Mouse (Mus musculus) embryonic facial prominence, embryonic 10.5 days (tissue): ENCODE measurements around the gene Farp1. TPM values are rescaled to one million over a fixed set of nuclear protein-coding genes. Genes with fewer than 3 reads are reported as not detected.

Source experiments
- DNase-seq: peaks from one replicate; pipeline ENCODE4 v3.0.0-alpha.2; 2017; ENCODE audit warnings: low spot score
- H3K27ac ChIP-seq: fragments of 300-500 bp; sonication (generic); replicated peaks from 2 replicates; pipeline ENCODE4 v1.5.1; 2016; ENCODE audit warnings: mild to moderate bottlenecking
- H3K27me3 ChIP-seq: fragments of 300-500 bp; sonication (generic); replicated peaks from 2 replicates; pipeline ENCODE4 v1.6.1; 2016; ENCODE audit warnings: low read depth, mild to moderate bottlenecking; ENCODE audit not compliant: poor library complexity, severe bottlenecking
- H3K36me3 ChIP-seq: fragments of 300-500 bp; sonication (generic); replicated peaks from 2 replicates; pipeline ENCODE4 v1.6.1; 2016; ENCODE audit warnings: mild to moderate bottlenecking, moderate library complexity
- H3K4me1 ChIP-seq: fragments of 300-500 bp; sonication (generic); 2 replicates; pipeline ENCODE4 v1.6.1; 2016
- H3K4me3 ChIP-seq: fragments of 300-500 bp; sonication (generic); 2 replicates; pipeline ENCODE4 v1.5.1; 2016; ENCODE audit warnings: mild to moderate bottlenecking, moderate library complexity
- H3K9me3 ChIP-seq: fragments of 300-500 bp; sonication (generic); 2 replicates; pipeline ENCODE4 v1.6.1; 2016; ENCODE audit warnings: mild to moderate bottlenecking
- WGBS: fragments of 180-500 bp; shearing (Covaris S2); methylation state at CpG from one replicate; pipeline ENCODE4 v1.1.7; 2016; 5-methylcytosine and 5-hydroxymethylcytosine counted together
- polyA plus RNA-seq: library from polyadenylated mRNA; unstranded; fragments of >200 nt; fragmentation: Nextera tagmentation; extraction: Ambion mirVana; gene quantifications from 2 replicates; pipeline ENCODE4 v1.2.1, GENCODE M21; 2016

Gene Farp1
- polyA plus RNA-seq, 1 experiment from 2014 or later = 41.7 TPM

DNA sequence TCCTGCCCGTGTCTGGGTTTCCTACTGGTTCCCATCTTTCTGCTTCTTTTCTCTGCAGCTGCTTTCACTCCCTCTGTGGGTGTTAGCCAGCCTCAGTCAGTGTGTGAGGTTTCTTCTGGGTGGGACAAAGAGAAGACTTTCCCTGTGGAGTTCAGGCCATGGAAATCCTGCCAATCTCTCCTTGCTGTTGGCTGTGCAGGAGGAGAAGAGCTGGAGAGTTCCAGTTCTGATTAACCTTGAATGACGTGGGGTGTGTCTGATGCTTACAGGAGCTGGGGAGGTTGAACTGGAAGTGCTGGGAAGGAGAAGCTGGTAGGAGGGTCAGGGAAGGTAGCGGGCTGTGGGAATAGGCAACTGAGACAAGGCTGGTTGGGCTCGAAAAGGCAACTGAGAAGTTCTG, 26.7 kb downstream of the Farp1 start:
- no peaks in the 10 kb centered on the region for H3K27me3 ChIP-seq
- H3K36me3 ChIP-seq = peaks cover 35% of the 10 kb centered on the region
- no peak for DNase-seq
- no peak overlapping the region for H3K27ac ChIP-seq
- peaks cover 82% of the 10 kb centered on the region for H3K4me1 ChIP-seq
- H3K9me3 ChIP-seq = peaks cover 4% of the 10 kb centered on the region; the same call in 1 of the 2 replicates
- WGBS = 70% methylated on average over 4 of the region's 4 CpGs
- no peak overlapping the region for H3K4me3 ChIP-seq

DNA sequence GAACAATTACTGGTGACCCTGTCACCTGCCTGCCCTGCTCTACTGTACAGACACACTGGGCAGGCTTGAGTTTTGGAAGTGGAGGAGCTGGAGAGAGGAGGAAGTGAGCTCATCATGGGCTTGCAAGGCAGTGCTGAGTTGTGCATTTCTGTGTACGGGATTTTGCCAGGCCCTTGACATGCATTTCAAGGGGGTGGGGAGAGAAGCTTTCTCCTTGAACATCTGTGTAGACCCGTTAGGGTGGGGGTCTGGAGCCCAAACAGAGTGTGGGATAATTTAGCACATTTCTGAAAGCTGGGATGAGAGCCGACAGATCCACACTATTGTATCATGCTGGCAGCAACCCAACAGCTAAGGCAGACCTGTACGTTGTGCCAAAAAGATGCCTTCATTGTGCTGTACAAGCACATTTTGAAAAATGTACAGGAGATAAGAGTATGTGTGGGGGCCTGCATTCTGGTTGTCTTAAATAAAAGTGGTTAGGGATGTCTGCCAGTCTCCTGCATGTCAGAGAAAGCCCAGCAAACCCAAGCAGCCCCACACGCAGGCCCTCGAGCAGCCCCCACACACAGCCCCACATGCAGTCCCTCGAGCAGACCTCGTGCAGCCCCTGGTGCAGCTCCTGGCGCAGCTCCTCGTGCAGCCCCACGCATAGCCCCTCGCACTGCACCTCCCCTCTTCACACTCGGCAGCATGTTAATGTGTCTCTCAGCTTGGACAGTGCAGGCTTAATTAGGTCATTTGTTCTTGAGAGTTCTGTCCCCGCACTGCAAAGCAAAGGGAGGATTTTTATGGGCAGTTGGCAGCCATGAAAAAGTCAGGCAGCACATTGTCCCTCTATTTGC, 27.5 kb downstream of the Farp1 start:
- 56% methylated on average over 14 of the region's 14 CpGs for WGBS
- Histone ChIP-seq H3K27ac (peak overlapping the region; percentile 52; the same call in 1 of the 2 replicates), H3K4me3 (no peak overlapping the region), H3K27me3 (no peaks in the 10 kb centered on the region), H3K36me3 (peaks cover 35% of the 10 kb centered on the region), H3K9me3 (peaks cover 4% of the 10 kb centered on the region; the same call in 1 of the 2 replicates), H3K4me1 (peaks cover 74% of the 10 kb centered on the region)
- no peak for DNase-seq

DNA sequence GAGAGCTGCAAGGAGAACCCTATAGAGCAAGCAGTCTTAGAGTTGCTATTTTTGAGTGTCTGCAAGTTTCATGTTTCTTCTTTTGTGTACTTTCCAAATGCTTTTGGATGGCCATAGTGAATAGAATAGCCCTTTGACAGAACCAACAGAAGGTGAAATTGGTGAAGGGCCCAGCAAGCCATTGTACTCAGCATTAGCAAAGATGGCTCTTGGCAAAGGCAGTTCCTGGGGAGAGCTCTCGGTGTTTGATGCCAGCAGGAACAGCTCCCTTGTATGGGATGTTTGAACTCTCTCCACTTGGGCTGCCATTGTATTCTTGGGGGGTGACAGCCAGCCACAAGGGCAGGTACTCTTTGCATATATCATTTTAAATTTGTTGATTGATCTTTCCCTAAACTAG, 29.7 kb downstream of the Farp1 start:
- Histone ChIP-seq H3K27me3 (no peaks in the 10 kb centered on the region), H3K4me1 (peaks cover 51% of the 10 kb centered on the region), H3K9me3 (peaks cover 4% of the 10 kb centered on the region; the same call in 1 of the 2 replicates), H3K27ac (no peak overlapping the region), H3K36me3 (peaks cover 22% of the 10 kb centered on the region), H3K4me3 (no peak overlapping the region)
- DNase-seq = no peak
- 72% methylated on average over 1 of the region's 1 CpGs for WGBS

DNA sequence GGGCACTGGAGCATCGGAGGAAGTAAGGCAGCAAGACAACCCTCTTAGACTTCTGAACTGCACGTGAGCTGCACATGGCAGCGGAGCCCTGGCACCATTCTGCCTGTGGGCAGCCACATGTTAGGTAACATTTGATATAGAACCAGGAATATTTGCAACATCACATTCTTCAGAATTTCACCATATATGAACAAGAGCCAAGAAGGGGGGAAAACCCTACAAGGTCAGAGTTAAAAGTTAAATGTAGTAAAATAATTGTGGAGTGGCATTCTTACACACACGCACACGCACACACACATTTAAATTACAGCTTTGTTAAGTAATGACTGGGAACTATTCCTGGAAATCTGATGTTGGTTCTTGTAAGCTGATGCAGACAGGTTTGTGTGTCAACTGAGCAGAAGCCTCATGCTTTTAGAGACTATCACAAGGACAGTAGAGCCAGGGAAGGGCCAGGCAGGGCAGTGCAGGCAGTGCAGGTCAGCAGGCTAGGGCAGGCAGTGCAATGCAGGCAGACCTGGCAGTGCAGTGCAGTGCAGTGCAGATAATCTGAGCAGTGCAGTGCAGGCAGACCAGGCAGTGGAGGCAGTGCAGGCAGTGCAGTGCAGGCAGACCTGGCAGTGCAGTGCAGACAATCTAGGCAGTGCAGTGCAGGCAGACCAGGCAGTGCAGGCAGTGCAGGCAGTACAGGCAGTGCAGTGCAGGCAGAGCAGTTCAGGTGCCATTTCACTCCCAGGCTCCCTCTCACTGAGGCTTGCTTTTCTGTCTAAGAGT, 38.3 kb downstream of the Farp1 start:
- no peaks in the 10 kb centered on the region for H3K27me3 ChIP-seq
- no peak for DNase-seq
- peaks cover 6% of the 10 kb centered on the region; the same call in 1 of the 2 replicates for H3K4me1 ChIP-seq
- H3K4me3 ChIP-seq = no peak overlapping the region
- peak overlapping the region; percentile 24; the same call in 1 of the 2 replicates for H3K27ac ChIP-seq
- H3K36me3 ChIP-seq = peaks cover 44% of the 10 kb centered on the region
- no peaks in the 10 kb centered on the region for H3K9me3 ChIP-seq
- 95% methylated on average over 5 of the region's 5 CpGs for WGBS

DNA sequence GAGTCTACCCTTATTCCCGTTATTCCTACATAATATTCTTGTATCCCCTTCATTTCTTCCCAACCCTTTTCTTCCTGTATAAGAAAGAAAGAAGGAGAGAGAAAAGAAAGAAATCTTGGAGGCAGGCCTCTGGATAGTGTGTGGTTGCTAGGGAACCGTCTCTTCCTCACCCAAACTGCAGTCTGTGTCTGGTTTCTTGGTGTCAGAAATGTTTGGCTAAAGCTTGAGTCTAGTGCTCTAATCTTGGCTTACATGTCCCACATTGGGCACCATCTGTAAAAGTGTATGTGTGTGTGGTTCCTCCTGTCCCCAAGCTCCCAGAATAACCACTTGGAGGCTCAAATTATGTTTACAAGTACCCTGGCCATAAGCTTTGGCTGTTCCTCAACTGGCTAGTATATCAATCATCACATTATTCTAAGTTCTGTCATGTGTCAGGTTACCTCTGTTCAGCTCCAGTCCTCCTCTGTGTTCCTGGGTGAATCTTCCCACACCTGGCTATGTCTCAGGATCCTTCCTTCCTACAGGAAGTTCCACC, 39.3 kb downstream of the Farp1 start:
- no peaks in the 10 kb centered on the region for H3K27me3 ChIP-seq
- WGBS = 85% methylated on average over 2 of the region's 2 CpGs
- peaks cover 6% of the 10 kb centered on the region; the same call in 1 of the 2 replicates for H3K4me1 ChIP-seq
- no peak for DNase-seq
- no peaks in the 10 kb centered on the region for H3K9me3 ChIP-seq
- H3K27ac ChIP-seq = no peak overlapping the region
- no peak overlapping the region for H3K4me3 ChIP-seq
- H3K36me3 ChIP-seq = peaks cover 54% of the 10 kb centered on the region

DNA sequence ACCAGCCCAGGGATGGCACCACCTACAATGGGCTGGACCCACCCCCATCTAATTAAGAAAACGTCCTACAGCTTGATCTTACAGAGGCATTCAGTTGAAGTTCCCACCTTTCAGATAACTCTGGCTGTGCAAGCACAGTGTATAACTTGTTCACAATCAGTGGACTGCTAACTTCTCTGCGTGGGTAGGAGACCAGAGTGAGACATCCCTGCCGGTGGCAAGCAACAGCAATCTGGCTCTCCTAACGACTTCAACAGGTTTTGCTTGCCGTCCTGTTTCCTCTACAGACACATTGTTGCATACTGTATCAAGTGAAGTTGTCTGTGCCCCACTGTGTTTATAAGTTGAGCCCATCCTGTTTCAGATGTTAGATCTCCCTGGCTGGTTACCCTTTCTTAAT, 45.7 kb downstream of the Farp1 start:
- no peaks in the 10 kb centered on the region for H3K9me3 ChIP-seq
- no peak for DNase-seq
- no peak overlapping the region for H3K27ac ChIP-seq
- peaks cover 17% of the 10 kb centered on the region for H3K4me1 ChIP-seq
- H3K36me3 ChIP-seq = peaks cover 42% of the 10 kb centered on the region
- WGBS = 82% methylated on average over 5 of the region's 5 CpGs
- H3K27me3 ChIP-seq = no peaks in the 10 kb centered on the region
- H3K4me3 ChIP-seq = no peak overlapping the region

DNA sequence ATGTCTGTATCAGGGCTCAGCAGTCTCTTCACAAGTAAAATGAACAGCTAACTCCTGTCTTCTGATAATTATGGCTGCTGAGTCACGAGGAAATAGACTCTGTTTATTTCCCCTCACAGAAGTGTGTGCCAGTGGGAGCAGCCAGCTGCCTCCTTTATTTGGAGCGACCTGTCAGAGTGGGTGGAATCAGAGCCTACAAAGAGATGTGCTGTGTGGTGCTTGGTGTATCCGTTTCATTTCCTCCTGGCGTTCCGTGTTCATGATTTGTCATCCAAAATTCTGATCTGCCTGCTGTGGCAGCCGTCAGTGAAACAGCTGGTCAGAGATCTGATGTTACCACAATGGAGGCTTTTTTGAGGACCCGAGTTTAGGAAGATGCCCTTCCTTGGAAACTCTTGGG, 47.3 kb downstream of the Farp1 start:
- H3K36me3 ChIP-seq = peaks cover 58% of the 10 kb centered on the region
- no peak for DNase-seq
- peaks cover 24% of the 10 kb centered on the region for H3K4me1 ChIP-seq
- no peaks in the 10 kb centered on the region for H3K9me3 ChIP-seq
- H3K4me3 ChIP-seq = no peak overlapping the region
- H3K27ac ChIP-seq = no peak overlapping the region; the same call in 1 of the 2 replicates
- WGBS = 57% methylated on average over 7 of the region's 7 CpGs
- H3K27me3 ChIP-seq = no peaks in the 10 kb centered on the region

DNA sequence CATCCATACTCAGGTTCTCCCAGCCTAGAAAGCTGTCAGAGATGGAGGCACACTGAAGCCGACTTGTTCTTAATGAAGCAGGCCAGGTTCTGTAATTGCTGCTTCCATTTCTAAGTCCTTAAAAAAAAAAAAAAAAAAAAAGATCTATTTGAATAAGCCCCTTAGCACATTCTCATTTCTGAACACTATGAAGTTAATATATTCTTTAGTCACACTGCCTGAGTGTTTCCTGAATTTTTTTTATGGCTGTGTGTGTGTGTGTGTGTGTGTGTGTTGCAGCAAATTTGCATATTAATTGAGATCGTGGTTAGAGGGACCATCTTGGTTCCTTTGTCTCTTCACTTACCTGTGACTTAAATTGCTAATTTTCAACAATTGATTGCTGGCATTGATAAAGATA, 47.8 kb downstream of the Farp1 start:
- Histone ChIP-seq H3K36me3 (peaks cover 62% of the 10 kb centered on the region), H3K27me3 (no peaks in the 10 kb centered on the region), H3K4me1 (peaks cover 24% of the 10 kb centered on the region), H3K27ac (no peak overlapping the region), H3K4me3 (no peak overlapping the region), H3K9me3 (no peaks in the 10 kb centered on the region)
- 59% methylated on average over 2 of the region's 2 CpGs for WGBS
- DNase-seq = no peak

DNA sequence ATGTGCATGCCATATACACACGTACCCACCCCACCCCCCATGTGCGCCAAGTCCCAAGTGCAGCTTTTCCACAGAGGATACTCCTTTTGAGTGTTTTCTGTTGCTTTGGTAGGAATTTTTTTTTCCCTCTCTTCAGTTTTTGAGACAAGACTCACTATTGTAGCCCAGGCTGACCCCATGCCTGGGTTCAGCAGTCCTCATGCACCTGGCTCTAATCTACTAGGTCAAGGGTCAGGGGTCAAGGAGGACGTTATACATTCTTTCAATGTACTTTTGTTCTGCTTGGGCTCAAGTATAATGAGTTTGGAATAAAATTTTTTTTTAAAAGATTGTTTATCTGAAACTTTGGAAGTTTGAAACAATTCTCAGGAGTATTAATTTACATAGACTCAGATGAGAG, 48.4 kb downstream of the Farp1 start:
- Histone ChIP-seq H3K36me3 (peaks cover 63% of the 10 kb centered on the region), H3K27me3 (no peaks in the 10 kb centered on the region), H3K4me1 (peaks cover 24% of the 10 kb centered on the region), H3K27ac (no peak overlapping the region), H3K4me3 (no peak overlapping the region), H3K9me3 (no peaks in the 10 kb centered on the region)
- WGBS = 51% methylated on average over 3 of the region's 3 CpGs
- peak; percentile 52 for DNase-seq

DNA sequence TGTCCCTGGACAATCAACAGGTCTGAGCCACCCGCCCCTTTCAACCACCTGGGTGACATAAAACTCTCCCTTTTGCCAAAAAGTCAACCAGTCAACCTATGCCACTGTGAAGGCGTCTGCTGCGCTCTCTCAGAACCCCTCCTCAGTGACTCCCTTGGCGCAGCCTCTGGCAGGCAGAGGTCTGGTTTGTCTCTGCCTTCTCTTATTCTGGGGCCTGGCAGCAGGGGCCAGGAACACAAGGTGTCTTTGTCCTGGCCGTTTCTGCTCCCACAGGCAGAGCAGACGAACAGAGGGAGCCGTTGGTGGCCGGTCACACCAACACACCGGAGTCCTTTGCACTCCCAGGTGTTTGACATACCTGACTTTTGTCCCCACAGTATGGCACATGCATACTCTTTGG, 57.5 kb downstream of the Farp1 start:
- H3K9me3 ChIP-seq = peaks cover 7% of the 10 kb centered on the region; the same call in 1 of the 2 replicates
- peak; percentile 49 for DNase-seq
- H3K27ac ChIP-seq = peak overlapping the region; percentile 15; the same call in 1 of the 2 replicates
- peaks cover 43% of the 10 kb centered on the region for H3K4me1 ChIP-seq
- peaks cover 49% of the 10 kb centered on the region for H3K36me3 ChIP-seq
- 56% methylated on average over 9 of the region's 9 CpGs for WGBS
- no peaks in the 10 kb centered on the region for H3K27me3 ChIP-seq
- H3K4me3 ChIP-seq = no peak overlapping the region

DNA sequence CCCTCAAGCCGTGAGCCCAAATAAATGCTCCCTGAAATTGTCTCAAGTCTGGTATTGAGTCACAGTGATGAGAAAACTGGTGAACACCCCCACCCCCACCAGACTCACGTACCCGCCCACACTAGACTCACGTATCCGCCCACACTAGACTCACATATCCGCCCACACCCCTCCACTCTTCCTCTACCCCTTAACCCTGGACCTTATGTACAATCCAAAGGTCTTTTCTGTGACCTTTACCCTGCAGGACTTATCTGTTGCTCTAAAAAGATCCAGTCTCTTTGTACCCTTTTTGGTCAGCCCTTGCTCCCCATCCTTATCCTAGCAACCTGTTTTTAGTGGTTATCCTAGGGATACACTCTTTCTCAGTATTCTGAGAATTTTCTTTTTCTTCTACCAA, 58.9 kb downstream of the Farp1 start:
- no peak overlapping the region for H3K4me3 ChIP-seq
- no peaks in the 10 kb centered on the region for H3K27me3 ChIP-seq
- WGBS = 72% methylated on average over 6 of the region's 6 CpGs
- DNase-seq = no peak
- 0 out of 2 replicates have a peak overlapping the region, but pooled peaks have one; percentile 35 for H3K27ac ChIP-seq
- peaks cover 5% of the 10 kb centered on the region; the same call in 1 of the 2 replicates for H3K9me3 ChIP-seq
- peaks cover 35% of the 10 kb centered on the region for H3K36me3 ChIP-seq
- peaks cover 56% of the 10 kb centered on the region for H3K4me1 ChIP-seq

DNA sequence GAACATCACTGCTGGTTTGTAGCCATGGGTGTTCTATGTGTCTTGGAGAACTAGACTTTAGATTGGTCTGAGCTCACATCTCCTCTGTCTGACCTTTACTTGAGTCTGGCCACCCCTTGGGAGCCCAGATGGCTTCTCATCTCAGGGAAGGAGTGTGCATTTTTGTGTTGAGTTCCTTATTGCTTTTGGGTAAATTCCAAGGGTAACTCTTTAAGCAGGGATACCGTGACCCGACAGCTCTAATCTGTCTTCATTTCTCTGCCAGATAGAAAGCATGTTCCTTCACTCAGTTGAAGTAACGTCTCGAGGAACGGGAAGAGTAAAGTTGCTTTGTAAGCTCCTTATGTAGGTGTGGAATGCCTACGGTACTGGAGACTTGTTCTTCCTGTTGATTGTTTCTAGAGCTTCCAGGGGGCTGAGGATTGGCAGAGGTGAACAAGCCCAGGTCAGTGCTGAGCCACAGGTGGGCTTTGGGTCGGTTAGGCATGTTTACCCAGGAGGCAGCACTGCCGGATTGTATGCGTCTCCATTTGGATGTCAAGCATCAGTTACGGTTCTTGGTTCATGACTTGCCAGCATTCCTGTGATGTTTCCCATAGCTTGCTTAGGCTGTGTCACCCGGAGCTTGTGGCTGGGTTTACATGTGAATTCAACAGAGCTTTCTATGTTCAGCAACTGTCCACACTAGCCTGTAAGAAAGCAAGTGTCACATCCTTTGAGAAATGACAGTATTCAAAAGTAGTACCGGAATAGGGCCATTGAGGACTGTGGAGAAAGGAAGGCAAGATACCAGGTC, 62.8 kb downstream of the Farp1 start:
- peaks cover 66% of the 10 kb centered on the region for H3K4me1 ChIP-seq
- WGBS = 85% methylated on average over 12 of the region's 12 CpGs
- no peaks in the 10 kb centered on the region for H3K27me3 ChIP-seq
- no peaks in the 10 kb centered on the region for H3K9me3 ChIP-seq
- H3K27ac ChIP-seq = no peak overlapping the region
- DNase-seq = no peak
- H3K4me3 ChIP-seq = no peak overlapping the region
- peaks cover 18% of the 10 kb centered on the region for H3K36me3 ChIP-seq
